In genomic region chr3:116788851-116789250, GRCm38 (mm10) we compare ENCODE assay signal across 34 mouse cellular contexts.
"Had no signal": no experiment of that assay in that cellular context is flagged by ENCODE, and none has a peak within 500 bp of the region (broad histone marks: within the 10 kb centered on the region; RNA-seq: fewer than 3 reads in every experiment).

No protein-coding gene starts in this region.

- ATAC-seq: hindbrain, embryonic 16.5 days; hindbrain, postnatal 0 days; inflammation-experienced regulatory T-cells, adult 6 months; intestine, embryonic 15.5 days; intestine, embryonic 16.5 days; intestine, postnatal 0 days had no signal

- H3K4me1 ChIP-seq: heart, embryonic 12.5 days; heart, embryonic 13.5 days; heart, embryonic 15.5 days; hindbrain, embryonic 10.5 days; hindbrain, embryonic 12.5 days; hindbrain, embryonic 13.5 days; hindbrain, embryonic 15.5 days; intestine, embryonic 15.5 days had no signal

- H3K4me2 ChIP-seq: heart, embryonic 12.5 days; heart, embryonic 13.5 days; heart, embryonic 15.5 days; hindbrain, embryonic 12.5 days; hindbrain, embryonic 13.5 days; hindbrain, embryonic 14.5 days; hindbrain, embryonic 15.5 days; intestine, embryonic 15.5 days; kidney, embryonic 15.5 days had no signal

- H3K9ac ChIP-seq: heart, embryonic 12.5 days; heart, embryonic 13.5 days; heart, embryonic 15.5 days; hindbrain, embryonic 12.5 days; hindbrain, embryonic 13.5 days; hindbrain, embryonic 14.5 days; hindbrain, embryonic 15.5 days; intestine, embryonic 15.5 days; kidney, embryonic 15.5 days had no signal

- H3K27ac ChIP-seq: heart, embryonic 13.5 days; heart, embryonic 15.5 days; hindbrain, embryonic 10.5 days; hindbrain, embryonic 12.5 days; hindbrain, embryonic 13.5 days; hindbrain, embryonic 14.5 days; hindbrain, embryonic 15.5 days; hindbrain, postnatal 0 days; intestine, embryonic 15.5 days; kidney, embryonic 15.5 days; kidney, postnatal 0 days; layer of hippocampus, adult 2 months; left cerebral cortex, adult 2 months had no signal

- H3K27me3 ChIP-seq: heart, embryonic 12.5 days; heart, embryonic 13.5 days; heart, embryonic 15.5 days; hindbrain, embryonic 12.5 days; hindbrain, embryonic 13.5 days; hindbrain, embryonic 15.5 days; intestine, embryonic 15.5 days; kidney, embryonic 15.5 days had no signal

- H3K4me3 ChIP-seq: heart, embryonic 12.5 days; heart, embryonic 13.5 days; heart, embryonic 15.5 days; hindbrain, embryonic 10.5 days; hindbrain, embryonic 12.5 days; hindbrain, embryonic 13.5 days; hindbrain, embryonic 15.5 days; intestine, embryonic 15.5 days; kidney, embryonic 15.5 days; layer of hippocampus, adult 2 months; left cerebral cortex, adult 2 months had no signal

- DNase-seq: heart, postnatal 10 days; heart, postnatal 14 days; heart, postnatal 36 days; heart, postnatal 4 days; kidney, adult 11 months; kidney, adult 18-20 months; kidney, adult 2 months; kidney, adult 8-10 months; kidney, adult 9 months; kidney, postnatal 10 days; kidney, postnatal 14 days; kidney, postnatal 25 days; kidney, postnatal 36 days; kidney, postnatal 4 days; layer of hippocampus, adult 9-11 months; layer of hippocampus, postnatal 36 days had no signal

- H3K9me3 ChIP-seq: heart, embryonic 13.5 days; heart, embryonic 15.5 days; hindbrain, embryonic 10.5 days; hindbrain, embryonic 12.5 days; hindbrain, embryonic 13.5 days; hindbrain, embryonic 15.5 days; intestine, embryonic 15.5 days; kidney, embryonic 15.5 days had no signal
